Mouse (Mus musculus) right cerebral cortex, adult 18-20 months (tissue): Measurements from ENCODE around the gene Irx4.

Source experiments
- DNase-seq: peaks from one replicate; pipeline ENCODE4 v3.0.0; 2022; ENCODE audit warnings: mixed read lengths

The Irx4 gene

GRCm38 (mm10) chr13:73260354-73261035, at the start of gene Irx4:
Irx4 (plus strand) TSS chr13:73260479.
- no peak for DNase-seq

GRCm38 (mm10) chr13:73214301-73214700, 46.0 kb upstream of the Irx4 start:
- no peak for DNase-seq

GRCm38 (mm10) chr13:73236461-73236860, 23.8 kb upstream of the Irx4 start:
- DNase-seq, result no peak

- no peak for DNase-seq
Observed at GRCm38 (mm10) chr13:73239191-73239746, 21.0 kb upstream of the Irx4 start.

GRCm38 (mm10) chr13:73242556-73242955, 17.7 kb upstream of the Irx4 start:
- DNase-seq, result no peak

- no peak for DNase-seq
Observed at GRCm38 (mm10) chr13:73246961-73247360, 13.3 kb upstream of the Irx4 start.

- DNase-seq, result no peak
Observed at GRCm38 (mm10) chr13:73251222-73251621, 9.1 kb upstream of the Irx4 start.

GRCm38 (mm10) chr13:73252022-73252421, 8.3 kb upstream of the Irx4 start:
- DNase-seq, result no peak

GRCm38 (mm10) chr13:73258415-73258814, 1.9 kb upstream of the Irx4 start:
- DNase-seq, result no peak

GRCm38 (mm10) chr13:73259577-73260353, 514 bp upstream of the Irx4 start:
- no peak for DNase-seq

- DNase-seq, result no peak
Observed at GRCm38 (mm10) chr13:73261036-73261730, 904 bp downstream of the Irx4 start.

GRCm38 (mm10) chr13:73261881-73262280, 1.6 kb downstream of the Irx4 start:
- DNase-seq, result no peak

- DNase-seq, result no peak
Observed at GRCm38 (mm10) chr13:73262336-73263127, 2.3 kb downstream of the Irx4 start.

- no peak for DNase-seq
Observed at GRCm38 (mm10) chr13:73263128-73263971, 3.1 kb downstream of the Irx4 start.

GRCm38 (mm10) chr13:73264166-73264735, 4.0 kb downstream of the Irx4 start:
- no peak for DNase-seq

GRCm38 (mm10) chr13:73264831-73265230, 4.6 kb downstream of the Irx4 start:
- DNase-seq, result no peak

- no peak for DNase-seq
Observed at GRCm38 (mm10) chr13:73265442-73265841, 5.2 kb downstream of the Irx4 start.

- DNase-seq, result no peak
Observed at GRCm38 (mm10) chr13:73267551-73267950, 7.3 kb downstream of the Irx4 start.

GRCm38 (mm10) chr13:73268702-73269101, 8.4 kb downstream of the Irx4 start:
- DNase-seq, result no peak

- no peak for DNase-seq
Observed at GRCm38 (mm10) chr13:73269251-73269650, 9.0 kb downstream of the Irx4 start.

- no peak for DNase-seq
Observed at GRCm38 (mm10) chr13:73269891-73270290, 9.6 kb downstream of the Irx4 start.
